Mouse (Mus musculus) G1E (cell line): ENCODE results near the gene Tomm7.

Source experiments
- CTCF ChIP-seq: IDR thresholded peaks from 2 replicates; pipeline ENCODE4 v1.5.1; 2012; ENCODE audit warnings: low read depth, low read length, inconsistent platforms, mixed read lengths
- GATA1 ChIP-seq: IDR thresholded peaks from 2 replicates; pipeline ENCODE4 v1.6.1; 2012; ENCODE audit warnings: borderline replicate concordance, low read length, inconsistent platforms, mixed read lengths
- POLR2AphosphoS5 ChIP-seq: IDR thresholded peaks from 2 replicates; pipeline ENCODE4 v1.6.1; 2012; ENCODE audit warnings: low read depth, low read length, inconsistent platforms; ENCODE audit not compliant: insufficient replicate concordance
- TAL1 ChIP-seq: conservative IDR thresholded peaks from 2 replicates; pipeline ENCODE4 v1.6.1; 2012; ENCODE audit warnings: low read depth, low read length, inconsistent platforms, mixed read lengths

DNA sequence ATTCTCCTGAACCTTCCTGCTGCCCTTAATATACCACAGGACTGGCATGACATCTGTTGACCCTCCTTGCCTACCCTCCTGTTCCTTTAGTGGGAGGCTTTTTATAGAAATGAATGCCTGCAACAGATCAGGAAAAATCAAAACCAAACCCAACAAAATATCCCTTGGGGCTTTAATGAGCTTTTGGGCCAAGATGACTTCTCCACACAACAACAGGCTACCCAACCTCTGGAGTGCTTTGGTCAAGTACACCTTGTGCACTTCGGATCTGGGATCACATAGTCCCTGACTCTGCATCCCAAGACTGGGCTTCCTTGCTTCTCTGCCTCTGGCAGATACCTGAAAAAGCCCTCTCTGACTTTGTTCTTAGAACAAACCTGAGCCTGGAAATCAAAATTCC lies 12.2 kb upstream of the Tomm7 start:
- TF ChIP-seq CTCF = no peak
- TF ChIP-seq TAL1 = no peak
- TF ChIP-seq GATA1 = no peak
- TF ChIP-seq POLR2AphosphoS5 = no peak
